Mouse (Mus musculus) lung, postnatal 36 days (tissue): Measurements from ENCODE around the gene Medag.

ENCODE experiments used
- DNase-seq: peaks from one replicate; pipeline ENCODE4 v3.0.0; 2022; ENCODE audit warnings: mixed read lengths

Gene Medag

GRCm38 (mm10) chr5:149385228-149385961, 26.2 kb upstream of the Medag start:
- DNase-seq: no peak

- DNase-seq: no peak
Measured at GRCm38 (mm10) chr5:149386294-149386850, 25.2 kb upstream of the Medag start.

GRCm38 (mm10) chr5:149388947-149389346, 22.6 kb upstream of the Medag start:
- no peak for DNase-seq

- DNase-seq: peak; percentile 68
Measured at GRCm38 (mm10) chr5:149389548-149390211, 21.9 kb upstream of the Medag start.

- DNase-seq: peak; percentile 60
Measured at GRCm38 (mm10) chr5:149391574-149392375, 19.8 kb upstream of the Medag start.

- DNase-seq: no peak
Measured at GRCm38 (mm10) chr5:149392420-149392988, 19.0 kb upstream of the Medag start.

- no peak for DNase-seq
Measured at GRCm38 (mm10) chr5:149401446-149401975, 10.0 kb upstream of the Medag start.

GRCm38 (mm10) chr5:149402029-149402428, 9.5 kb upstream of the Medag start:
- DNase-seq: no peak

DNA sequence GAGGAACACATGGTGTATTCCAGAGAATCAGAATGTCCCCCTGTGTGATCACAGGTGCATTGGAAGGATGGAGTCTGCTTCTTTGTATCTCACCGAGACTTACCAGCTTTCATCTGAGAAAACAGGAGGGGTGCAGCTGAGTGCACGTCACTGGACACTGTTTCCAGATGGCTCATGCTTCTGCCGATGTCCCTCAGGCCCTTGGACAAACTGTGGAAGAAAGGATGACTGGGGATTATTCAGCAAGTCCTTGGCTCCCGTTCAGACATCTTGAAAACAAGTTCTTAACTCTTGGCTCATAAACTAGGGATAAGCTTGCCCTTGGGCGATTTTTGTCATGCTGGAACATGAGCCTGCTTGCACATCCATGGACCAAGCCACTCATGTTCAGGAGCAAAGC, 8.2 kb upstream of the Medag start:
- peak; percentile 69 for DNase-seq

GRCm38 (mm10) chr5:149404710-149405109, 6.8 kb upstream of the Medag start:
- DNase-seq: no peak

- no peak for DNase-seq
Measured at GRCm38 (mm10) chr5:149406791-149407276, 4.7 kb upstream of the Medag start.

- no peak for DNase-seq
Measured at GRCm38 (mm10) chr5:149409502-149409901, 2.0 kb upstream of the Medag start.

DNA sequence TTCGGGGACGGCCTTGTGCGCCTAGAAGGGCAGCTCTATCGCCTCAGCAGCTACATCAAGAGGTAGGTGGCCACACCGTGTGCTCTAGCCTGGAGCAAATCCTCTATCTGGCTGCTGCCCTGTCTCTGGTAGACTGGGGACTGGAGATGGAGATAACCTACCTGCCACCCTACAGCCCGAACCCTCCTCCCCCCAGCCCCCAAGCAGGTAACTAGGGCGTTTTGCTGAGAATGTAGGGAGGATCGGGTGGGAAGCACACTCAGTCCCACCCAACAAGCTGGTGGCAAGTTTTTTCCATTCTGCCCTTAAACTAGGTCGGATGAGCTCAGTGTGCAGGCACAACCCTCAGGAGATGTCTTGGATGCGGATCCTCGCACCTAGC, 636 bp downstream of the Medag start:
- DNase-seq: no peak

GRCm38 (mm10) chr5:149412671-149413070, 1.1 kb downstream of the Medag start:
- no peak for DNase-seq

DNA sequence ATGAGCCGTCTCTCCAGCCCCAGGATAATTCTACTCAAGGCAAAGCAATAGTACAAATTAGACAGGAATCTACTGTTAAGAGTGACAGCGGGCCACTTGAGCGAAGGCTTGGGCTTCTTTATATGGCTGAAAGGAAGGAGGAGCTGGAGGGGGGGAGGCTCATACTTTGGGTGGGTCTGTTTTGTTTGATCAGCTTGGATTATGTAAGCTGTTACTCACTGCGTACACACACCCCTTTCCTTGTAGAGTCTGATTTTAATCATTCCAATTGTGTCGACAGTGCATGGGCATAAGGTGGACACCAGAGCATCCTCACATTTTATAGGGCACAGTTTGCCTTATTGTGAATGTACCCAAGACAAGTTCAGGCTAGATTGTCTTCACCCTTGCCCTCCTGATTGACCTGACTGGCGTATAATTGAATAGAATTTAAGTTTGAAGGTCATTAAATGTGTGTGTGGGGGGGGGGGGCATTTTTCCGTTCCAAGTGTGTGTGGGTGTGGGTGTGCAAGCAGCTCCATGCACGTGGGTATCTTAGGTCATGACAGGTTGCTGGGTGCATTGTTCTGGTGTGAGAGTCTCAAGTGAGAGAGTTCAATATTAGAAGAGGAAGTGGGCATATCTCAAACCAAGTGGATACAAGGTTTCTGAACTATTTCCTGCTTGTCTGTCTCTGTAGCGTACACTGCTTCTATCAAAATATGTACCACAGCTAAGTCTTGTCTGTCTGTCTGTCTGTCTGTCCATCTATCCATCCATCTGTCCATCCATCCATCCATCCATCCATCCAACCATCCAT, 3.0 kb downstream of the Medag start:
- DNase-seq: peak; percentile 43

GRCm38 (mm10) chr5:149417381-149417780, 5.8 kb downstream of the Medag start:
- no peak for DNase-seq

GRCm38 (mm10) chr5:149426525-149426924, 15.0 kb downstream of the Medag start:
- no peak for DNase-seq

DNA sequence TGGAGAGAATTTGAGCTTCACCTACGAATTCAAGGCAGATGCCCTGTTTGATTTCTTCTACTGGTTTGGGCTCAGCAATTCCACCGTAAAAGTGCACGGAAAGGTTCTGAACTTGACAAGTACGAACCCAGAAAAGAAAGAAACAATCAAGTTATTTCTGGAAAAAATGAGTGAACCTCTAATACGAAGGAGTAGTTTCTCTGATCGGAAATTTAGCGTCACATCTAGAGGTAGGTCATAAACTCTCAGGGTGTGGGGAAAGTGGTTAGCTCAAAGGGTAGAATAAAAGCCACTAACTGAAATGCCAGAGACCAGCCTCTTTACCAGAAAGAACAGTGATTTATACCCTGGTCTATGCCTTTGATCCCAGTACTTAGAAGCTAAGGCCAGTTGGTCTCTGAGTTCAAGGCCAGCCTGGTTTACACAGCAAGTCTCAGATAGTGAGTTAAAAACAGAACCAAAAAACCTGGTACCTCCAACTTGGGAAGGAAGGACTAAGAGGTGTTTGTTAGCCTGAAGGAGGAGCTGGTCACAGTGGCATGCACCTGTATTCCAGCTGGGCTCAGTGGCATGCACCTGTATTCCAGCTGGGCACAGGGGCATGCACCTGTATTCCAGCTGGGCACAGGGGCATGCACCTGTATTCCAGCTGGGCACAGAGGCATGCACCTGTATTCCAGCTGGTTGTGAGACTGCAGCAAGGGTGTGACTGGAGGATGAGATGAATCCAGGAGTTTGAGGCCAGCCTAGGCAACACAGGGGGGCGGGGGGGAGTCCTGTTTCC, 15.9 kb downstream of the Medag start:
- no peak for DNase-seq

- DNase-seq: peak; percentile 12
Measured at GRCm38 (mm10) chr5:149428347-149428746, 16.8 kb downstream of the Medag start.

DNA sequence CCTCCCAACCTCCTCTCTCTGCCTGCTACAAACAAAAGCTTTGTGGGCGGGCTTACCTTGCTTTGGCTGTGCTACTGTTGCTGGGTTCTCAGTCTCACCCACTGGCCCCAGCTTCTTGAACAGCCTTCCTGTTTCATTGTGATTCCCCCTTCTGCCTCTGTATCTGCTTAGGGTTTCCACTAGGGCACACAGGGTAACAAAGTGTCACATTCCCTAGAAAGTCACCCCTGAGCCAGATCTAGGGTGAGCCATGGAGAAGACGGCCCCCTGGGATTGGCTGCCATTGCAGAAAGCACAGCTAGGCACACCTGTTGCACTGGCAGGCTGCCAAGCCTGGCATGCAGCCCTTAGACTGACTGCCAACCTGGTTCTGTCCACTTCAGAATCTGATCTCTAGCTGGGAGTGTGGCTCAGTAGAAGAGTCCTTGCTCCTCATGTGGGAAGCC, 17.3 kb downstream of the Medag start:
- DNase-seq: peak; percentile 87

- DNase-seq: no peak
Measured at GRCm38 (mm10) chr5:149429541-149429940, 18.0 kb downstream of the Medag start.
